Mouse (Mus musculus) mouse embryonic stem cell (cell line): ENCODE results near the gene 9130409I23Rik.
"Not testable (repeated sequence)": the region's sequence is repeated elsewhere in the genome, so short reads cannot be mapped to it uniquely, and the experiment has no call there.

Experiments used
- in situ Hi-C, 2 experiments: fragments of 300-500 bp; cut with MboI; formaldehyde crosslinking; loops; 1 replicate in 1 of 2; 3 replicates in 1 of 2; pipeline ENCODE4 v1.14.3; 2019 to 2020; ENCODE audit warnings: low sequenced_read_pairs in 2 of 2, low pct_unique_long_range_greater_than_20kb in 1 of 2, mixed read lengths in 1 of 2; ENCODE audit not compliant: unreplicated experiment in 1 of 2

Gene 9130409I23Rik

DNA sequence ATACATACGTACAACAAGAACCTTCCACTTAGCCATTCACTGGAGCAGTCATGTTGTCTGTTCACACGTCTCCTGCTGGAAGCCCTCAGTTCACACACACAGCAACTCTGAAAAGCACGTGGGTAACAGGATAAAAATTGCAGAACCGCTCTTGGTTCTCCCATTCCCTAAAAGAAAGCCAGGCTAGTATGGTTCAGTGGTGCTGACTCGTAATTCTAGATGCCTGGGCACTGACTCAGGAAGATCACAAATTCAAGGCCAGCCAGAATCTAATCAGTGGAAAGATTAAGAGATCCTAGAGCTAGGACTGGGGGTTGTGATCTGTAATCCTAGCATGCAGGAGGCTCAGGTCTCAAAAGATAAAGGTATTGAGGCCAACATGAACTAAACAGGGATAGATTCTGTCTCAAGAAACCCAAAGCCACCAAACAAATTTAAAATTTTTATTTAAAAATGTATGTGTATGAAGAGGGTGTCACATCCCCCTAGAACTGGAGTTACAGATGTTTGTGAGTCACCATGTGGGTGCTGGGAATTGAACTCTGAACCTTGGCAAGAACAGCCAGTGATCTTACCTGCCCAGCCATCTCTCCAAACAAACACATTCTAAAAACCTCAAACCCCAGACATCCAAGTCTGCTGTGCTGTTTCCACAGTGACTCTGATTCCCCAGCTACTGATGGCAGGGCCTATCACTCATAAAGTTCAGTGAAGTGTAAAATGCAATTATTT is 30.1 kb upstream of the 9130409I23Rik start, which contains the start of gene Ephx1:
Ephx1 (minus strand) TSS at position 149 of the 732 bp plus-strand sequence.
- in situ Hi-C loops: no loop called here

DNA sequence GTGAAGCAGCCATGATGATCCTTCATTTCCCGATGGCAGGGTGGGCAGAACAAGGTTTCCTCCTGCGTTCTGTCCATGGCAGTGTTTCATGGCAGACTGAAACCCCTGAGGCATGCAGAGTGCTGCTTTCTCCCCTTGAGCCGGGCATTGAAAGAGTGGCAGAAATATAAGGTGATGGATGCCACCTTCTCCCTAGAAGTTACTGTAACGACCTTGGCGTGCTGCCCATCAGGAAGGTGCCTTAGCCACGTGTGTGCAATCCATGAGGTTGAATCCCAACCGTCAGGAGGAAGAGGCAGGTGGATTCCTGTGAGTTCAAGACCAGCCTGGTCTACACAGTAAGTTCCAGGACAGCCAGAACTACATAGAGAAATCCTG is 29.6 kb upstream of the 9130409I23Rik start:
- in situ Hi-C loops: no loop called here

DNA sequence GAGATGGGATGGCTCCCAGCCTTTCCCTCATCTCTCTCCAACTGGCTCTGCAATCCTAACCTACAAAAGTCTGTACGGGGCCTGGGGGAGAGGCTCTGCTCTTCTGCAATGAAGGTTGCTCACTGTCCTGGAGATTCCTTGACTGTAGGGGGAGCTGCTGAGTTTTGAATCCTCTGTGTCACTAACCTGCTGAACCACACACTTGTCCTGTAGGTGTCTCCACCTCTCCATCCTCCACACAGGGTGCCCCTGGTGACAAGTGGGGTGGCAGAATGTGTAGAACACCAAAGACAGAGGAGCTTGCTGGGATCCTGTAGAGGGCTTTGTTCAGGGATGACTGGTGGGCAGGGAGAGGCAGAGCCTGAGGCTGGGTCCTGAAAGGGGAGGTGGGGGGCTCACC is 28.8 kb upstream of the 9130409I23Rik start:
- in situ Hi-C loops: no loop called here

DNA sequence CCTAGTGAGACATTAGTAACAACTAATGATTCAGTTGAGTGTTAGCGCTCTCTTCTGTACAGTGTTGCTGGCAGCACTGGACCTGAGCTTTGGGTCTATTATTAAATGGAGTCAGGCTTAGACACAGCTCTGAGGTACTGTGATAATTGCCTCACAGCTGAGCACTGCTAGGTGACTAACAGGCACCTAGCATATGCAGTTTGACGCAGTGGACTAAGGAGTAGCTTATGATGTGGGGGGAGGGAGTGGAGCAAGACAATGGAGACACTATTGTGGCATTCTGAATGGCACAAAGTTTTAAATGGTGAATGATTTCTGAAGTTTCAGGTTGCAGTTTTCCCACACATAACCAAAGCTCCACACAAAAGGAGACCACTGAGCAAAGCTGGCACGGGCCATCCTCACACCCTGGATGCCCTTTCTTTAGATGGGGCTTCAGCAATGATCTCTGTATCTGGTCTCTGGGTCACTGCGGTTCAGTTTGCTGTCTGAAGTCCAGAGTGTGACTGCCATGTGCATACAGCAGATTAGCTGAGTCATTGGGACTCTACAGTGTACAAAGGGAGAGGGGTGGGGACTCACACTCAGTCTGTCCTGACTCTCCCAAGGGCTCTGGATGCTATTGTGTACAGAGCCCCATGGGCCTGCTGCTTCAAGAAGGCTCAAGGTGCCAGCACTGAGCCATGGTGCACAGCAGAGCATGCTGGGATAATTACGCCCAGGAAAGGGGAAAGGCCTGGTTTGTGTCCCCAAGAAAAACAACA is 15.8 kb upstream of the 9130409I23Rik start:
- in situ Hi-C loops: not testable (repeated sequence)

DNA sequence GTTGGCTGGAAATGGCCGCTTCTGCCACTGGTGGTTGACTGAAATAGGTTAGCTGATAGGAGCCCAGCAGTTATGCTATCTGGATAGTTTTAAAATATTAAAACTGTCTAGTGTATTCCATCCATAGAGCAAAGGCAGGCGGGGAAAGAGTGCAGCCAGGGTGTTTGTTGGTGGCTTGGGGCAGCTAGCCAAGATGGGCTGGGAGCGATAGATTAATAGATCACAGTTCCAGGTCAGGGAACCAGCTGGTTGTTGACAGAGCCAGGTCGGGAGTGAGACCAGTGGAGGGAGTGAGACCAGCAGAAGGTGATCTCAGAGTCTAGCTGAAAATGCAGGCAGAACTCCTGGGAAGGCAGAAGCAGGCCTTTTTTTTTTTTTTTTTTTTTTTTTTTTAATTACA is 13.4 kb upstream of the 9130409I23Rik start:
- in situ Hi-C loops: no loop called here

DNA sequence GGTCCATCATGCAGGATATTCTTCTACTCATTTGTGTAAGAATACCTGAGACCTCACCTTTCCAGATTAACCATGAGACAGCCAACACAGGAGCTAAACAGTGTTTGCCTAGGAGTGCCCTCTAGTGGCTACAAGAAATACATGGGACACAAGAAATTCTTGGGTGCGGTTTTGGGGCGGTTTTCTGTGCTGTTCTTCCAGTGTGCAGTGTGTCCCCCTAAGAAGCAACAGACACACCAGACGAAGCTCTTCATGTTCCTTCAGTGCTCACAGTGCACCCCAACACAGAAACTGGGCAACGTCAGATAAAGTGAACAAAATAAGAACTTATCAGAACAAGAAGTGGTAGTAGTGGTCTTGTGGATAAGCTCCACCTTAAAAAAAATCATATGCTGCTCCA is 11.4 kb upstream of the 9130409I23Rik start:
- in situ Hi-C loops: no loop called here

DNA sequence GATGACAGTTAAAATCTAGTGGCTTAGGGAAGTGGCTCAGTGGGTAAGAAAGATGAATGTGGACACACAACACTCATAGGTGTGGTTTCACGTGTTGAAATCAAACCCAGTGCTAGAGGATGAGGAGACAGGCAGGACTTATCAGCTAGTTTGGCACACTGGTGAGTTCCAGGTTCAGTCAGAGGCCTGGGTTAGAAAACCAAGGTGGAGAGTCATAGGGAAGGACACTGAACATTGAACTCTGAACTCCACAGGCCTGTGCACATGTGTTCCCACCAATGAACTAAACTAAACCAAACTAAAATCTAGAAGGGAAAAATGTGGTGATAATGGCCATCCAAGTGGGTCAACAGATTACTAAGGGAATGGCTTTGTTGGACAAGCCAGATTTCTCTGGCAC is 3.5 kb upstream of the 9130409I23Rik start:
- in situ Hi-C loops: no loop called here

DNA sequence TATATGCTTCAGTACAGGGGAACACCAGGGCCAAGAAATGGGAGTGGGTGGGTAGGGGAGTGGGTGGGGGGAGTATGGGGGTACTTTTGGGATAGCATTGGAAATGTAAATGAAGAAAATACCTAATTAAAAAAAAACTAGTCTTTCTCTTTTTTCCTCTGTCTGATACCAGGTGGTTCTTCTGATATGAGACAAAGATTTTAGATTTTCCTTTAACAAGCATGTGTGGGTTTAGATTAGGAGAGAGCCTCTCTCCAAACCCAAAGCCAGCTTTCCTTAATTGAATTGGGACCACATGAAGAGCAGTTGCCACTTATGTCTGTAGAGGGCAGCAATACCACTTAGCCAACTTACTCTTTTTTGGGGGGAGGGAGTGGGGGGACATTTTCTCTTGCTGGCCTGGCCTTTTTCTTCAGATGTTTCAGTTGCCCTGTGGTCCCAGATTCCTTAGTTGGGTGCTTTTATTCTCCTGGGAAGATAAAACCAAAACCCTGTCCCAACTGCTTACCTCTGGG is 1.7 kb upstream of the 9130409I23Rik start:
- in situ Hi-C loops: no loop called here

DNA sequence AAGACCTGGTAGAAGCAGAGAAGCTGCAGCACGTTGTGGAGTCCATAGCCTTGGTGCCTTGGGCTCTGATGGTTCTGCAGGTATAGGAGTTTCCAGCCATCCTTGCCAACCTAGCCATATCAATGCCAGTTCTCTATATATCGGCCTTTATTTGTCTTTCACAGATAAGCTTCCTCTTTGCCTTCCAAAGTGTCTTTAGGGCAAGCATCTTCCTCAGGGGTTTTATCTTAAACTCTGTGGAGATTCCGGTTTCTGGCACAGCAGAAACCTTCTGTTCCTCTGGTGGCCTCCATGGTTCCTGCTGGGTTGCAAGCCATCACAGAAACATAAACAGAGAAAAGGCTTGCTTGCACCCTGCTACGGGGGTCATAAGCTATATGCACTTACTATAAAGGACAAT is 1.9 kb downstream of the 9130409I23Rik start:
- in situ Hi-C loops: no loop called here

DNA sequence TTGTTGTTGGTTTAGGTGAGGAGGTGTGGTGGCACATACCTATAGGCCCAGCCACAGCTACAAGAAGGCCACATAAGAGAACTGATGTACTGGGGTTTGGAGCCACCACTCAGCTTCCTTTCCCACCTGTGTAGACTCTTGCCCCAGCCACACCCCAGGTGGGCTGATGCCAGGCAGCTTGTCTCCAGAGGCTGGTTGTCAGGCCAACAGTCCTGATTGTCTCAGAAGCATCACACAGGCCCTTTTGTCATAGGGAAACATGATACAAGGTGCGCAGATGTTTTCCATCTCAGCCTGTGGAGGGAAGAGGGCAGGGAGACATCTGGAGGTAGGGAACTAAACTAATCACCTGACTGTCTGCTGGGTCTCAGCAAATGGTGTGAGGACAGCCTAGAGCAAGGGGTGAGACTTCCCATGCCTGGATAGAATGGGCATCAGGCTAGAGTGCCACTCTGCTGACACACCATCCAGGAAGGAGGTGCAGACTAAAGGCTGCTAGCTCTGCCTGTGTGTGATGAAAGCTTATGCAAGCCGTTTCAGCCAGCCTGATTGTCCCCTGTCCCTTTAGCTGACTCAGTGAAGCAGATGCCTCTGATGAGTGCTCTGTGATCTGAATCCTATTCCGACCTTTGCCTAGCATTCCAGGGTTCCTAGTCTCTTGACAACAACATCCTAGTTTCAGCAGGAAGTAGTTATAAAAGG is 10.9 kb downstream of the 9130409I23Rik start:
- in situ Hi-C loops: no loop called here

DNA sequence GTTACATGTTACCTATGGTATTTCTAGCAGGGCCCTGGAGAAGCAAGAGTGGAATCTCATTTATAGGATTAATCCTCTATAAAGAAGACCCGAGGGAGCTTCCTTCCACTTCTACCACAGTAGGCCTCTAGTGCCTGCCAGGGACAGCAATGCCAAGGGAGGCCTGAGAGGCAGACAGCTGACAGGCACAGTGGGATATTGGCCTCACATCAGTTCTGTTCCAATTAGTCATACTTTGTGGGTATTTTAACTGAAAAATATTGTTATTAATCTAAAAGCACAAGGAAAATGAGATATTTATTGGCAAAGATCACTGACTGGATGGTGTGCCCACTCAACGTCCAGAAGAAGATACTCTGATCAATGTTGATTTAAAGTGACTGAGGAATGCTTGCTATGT is 13.0 kb downstream of the 9130409I23Rik start:
- in situ Hi-C loops: no loop called here

DNA sequence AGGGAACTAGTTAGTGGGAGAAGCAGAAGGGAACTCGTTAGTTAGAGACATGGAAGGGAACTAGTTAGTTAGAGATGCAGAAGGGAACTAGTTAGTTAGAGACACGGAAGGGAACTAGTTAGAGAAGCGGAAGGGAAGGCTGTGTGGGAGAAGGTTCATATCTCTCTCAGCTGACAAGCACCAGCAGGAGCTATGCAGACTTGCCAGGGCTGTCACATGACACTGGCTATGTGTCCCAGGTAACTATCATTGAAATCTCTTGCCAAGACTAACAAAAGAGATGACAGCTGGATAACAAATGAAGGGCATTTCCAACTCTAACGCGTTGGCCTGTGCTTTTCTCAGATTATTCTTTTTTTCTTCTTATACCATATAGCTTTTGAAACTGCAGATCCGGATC is 13.6 kb downstream of the 9130409I23Rik start:
- in situ Hi-C loops: no loop called here

DNA sequence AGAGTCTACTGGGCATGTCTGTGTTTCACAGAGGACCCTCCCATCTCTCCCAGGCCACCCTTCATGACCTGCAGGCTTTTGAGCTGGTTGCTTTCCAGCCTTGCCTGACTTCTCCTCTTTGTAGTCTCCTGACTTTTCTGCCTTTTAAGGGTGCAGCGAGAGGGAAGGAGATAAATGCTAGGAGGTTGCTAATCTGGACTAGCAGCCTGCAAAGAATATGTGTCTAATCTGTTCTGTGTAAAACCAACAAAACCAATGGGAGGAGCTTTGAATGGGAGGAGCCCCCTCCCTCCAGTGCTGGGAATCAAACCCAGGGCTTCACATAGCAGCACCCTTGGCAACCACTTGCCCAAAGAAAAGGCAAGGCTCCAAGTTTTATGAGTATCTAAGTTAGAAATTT is 17.3 kb downstream of the 9130409I23Rik start:
- in situ Hi-C loops: no loop called here

DNA sequence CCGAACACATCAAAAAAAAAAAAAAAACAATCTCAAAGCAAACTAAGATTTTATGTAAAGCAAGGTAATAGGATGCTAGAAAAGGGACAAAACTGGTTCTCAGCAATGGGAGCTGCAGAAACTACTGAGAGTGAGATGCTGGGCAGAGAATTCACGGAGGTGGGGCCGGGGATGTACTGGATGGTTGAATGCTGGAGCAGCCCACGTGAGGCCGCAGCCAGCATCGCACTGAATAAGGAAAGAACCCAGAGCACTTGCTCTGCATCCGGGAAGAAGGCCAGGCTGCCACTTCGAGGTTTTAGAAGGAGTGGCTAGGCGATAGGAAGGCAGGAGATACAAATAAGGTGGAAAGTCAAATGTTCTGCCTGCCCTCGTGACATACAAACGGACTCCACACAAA is 18.6 kb downstream of the 9130409I23Rik start:
- in situ Hi-C loops: no loop called here

DNA sequence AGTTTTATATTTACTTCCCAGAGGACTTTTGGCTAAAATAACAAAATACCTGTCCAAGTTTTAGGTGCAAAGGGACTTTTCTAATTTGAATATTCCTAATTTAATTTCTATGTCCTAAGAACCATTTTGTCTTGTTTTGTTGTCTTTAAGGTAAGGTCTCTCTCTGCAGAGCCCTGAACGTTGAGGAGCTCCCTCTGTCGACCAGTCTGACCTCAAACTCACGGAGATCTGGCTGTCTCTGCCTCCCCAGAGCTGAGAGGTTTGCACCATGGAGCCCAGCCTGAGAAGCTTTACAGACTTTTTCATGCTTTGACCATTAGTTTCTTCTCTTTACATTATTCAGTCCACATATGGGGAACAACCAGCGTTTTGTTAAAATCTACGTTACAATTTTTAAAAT is 22.0 kb downstream of the 9130409I23Rik start:
- in situ Hi-C loops: no loop called here

DNA sequence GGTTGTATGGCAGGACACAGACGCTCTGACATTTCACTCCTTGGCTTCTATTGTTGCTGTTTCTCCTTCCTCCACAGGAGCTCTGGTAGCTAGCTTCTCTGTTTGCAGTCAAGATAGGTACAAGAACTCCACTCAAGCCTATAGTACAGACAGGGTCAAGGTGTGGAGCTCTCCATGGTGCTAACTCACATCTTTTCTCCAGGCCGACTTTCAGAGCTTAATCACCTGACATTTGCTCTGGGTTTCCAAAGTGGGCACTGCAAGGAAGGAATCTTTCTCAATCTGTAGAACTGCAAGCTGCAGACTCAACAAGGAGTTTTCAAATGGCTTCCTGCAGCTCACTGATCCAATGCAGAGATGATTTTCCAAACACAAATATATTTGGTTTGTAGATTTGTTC is 33.0 kb downstream of the 9130409I23Rik start:
- in situ Hi-C loops: no loop called here

DNA sequence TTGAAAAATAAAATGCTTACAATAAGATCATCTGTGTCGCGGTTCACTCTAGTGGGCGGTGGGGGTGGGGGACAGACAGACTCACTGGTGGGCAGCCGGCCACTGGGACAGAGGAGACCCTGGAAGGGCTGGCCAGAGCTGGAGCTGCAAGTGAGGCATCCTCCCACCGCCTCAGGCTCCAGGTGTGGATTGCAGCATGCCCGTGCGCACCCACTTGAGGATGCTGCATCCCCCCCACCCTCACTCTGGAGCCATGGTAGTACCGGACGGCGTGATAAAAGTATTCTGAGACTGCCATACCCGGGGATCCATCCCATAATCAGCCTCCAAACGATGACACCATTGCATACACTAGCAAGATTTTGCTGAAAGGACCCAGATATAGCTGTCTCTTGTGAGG is 39.0 kb downstream of the 9130409I23Rik start:
- in situ Hi-C loops: no loop called here
